Mouse (Mus musculus) neural tube, embryonic 11.5 days (tissue): ENCODE data around the gene Gm44. TPM values are rescaled to one million over a fixed set of nuclear protein-coding genes. Genes with fewer than 3 reads are reported as not detected.
"Not testable (repeated sequence)": the region's sequence is repeated elsewhere in the genome, so short reads cannot be mapped to it uniquely, and the experiment has no call there.

Experiments used
- ATAC-seq: fragments of 200-750 bp; cut with Nextera tagmentation; 2 replicates; pipeline ENCODE4 v1.8.0; 2017; ENCODE audit warnings: moderate number of reproducible peaks, mild to moderate bottlenecking, moderate TSS enrichment, moderate library complexity; ENCODE audit not compliant: insufficient read depth, low FRiP score, low TSS enrichment
- DNase-seq: peaks from one replicate; pipeline ENCODE4 v3.0.0-alpha.2; 2015; ENCODE audit warnings: low spot score
- H3K27ac ChIP-seq: fragments of 300-500 bp; sonication (generic); 2 replicates; pipeline ENCODE4 v1.5.1; 2014; ENCODE audit warnings: low read depth, mild to moderate bottlenecking, low read length
- H3K27me3 ChIP-seq: fragments of 300-500 bp; sonication (generic); 2 replicates; pipeline ENCODE4 v1.6.1; 2014; ENCODE audit warnings: mild to moderate bottlenecking, low read length, mixed read lengths; ENCODE audit not compliant: control insufficient read depth, insufficient read depth
- H3K36me3 ChIP-seq: fragments of 300-500 bp; sonication (generic); 2 replicates; pipeline ENCODE4 v1.6.1; 2014; ENCODE audit warnings: mild to moderate bottlenecking, low read length, moderate library complexity, mixed read lengths; ENCODE audit not compliant: control insufficient read depth, insufficient read depth
- H3K4me1 ChIP-seq: fragments of 300-500 bp; sonication (generic); 2 replicates; pipeline ENCODE4 v1.6.1; 2014; ENCODE audit warnings: low read length, mixed read lengths; ENCODE audit not compliant: control insufficient read depth, insufficient read depth
- H3K4me2 ChIP-seq: fragments of 300-500 bp; sonication (generic); 2 replicates; pipeline ENCODE4 v1.6.1; 2014; ENCODE audit warnings: low read depth, mild to moderate bottlenecking, moderate library complexity
- H3K4me3 ChIP-seq: fragments of 300-500 bp; sonication (generic); 2 replicates; pipeline ENCODE4 v1.5.1; 2014; ENCODE audit warnings: low read depth, low read length
- H3K9ac ChIP-seq: fragments of 300-500 bp; sonication (generic); 2 replicates; pipeline ENCODE4 v1.6.1; 2014; ENCODE audit warnings: mild to moderate bottlenecking, low read length
- H3K9me3 ChIP-seq: fragments of 300-500 bp; sonication (generic); 2 replicates; pipeline ENCODE4 v1.6.1; 2016; ENCODE audit warnings: low read length; ENCODE audit not compliant: control insufficient read depth
- WGBS: fragments of 180-500 bp; shearing (Covaris S2); extraction: QIAGEN DNeasy Blood & Tissue Kit; methylation state at CpG from one replicate; pipeline ENCODE4 v1.1.7; 2014; 5-methylcytosine and 5-hydroxymethylcytosine counted together
- polyA plus RNA-seq: library from polyadenylated mRNA; unstranded; fragments of >200 nt; fragmentation: Nextera tagmentation; extraction: Ambion mirVana; gene quantifications from 2 replicates; pipeline ENCODE4 v1.2.1, GENCODE M21; 2014

Gm44 gene
- not detected in 2 replicates for polyA plus RNA-seq

DNA sequence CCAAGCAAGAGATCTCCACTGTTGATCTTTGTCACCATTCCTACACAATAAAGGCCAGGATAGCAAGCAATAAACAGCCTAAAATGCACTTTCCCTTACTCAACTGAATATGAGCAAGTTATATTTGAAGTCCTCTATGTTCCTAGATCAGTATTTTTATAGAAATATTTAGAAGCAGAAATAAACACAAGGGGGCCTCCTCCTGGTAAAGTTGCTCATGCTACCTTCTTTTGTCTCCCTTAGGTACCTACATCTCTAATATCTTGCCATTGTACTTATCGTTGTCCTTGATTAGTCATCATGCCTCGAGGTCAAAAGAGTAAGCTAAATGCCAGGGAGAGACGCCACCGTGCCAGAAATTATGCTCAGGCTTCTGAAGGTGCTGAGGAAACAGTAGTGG lies at the start of gene Gm44:
Gene Gm44, plus strand, starts transcription at position 301 of the 400 bp plus-strand sequence.
- Histone ChIP-seq H3K9me3 (no peaks in the 10 kb centered on the region), H3K4me3 (no peak within 1 kb of the TSS), H3K36me3 (no peaks in the 10 kb centered on the region), H3K27ac (no peak within 1 kb of the TSS), H3K4me1 (no peaks in the 10 kb centered on the region), H3K27me3 (no peaks in the 10 kb centered on the region), H3K4me2 (no peak within 1 kb of the TSS), H3K9ac (no peak within 1 kb of the TSS)
- ATAC-seq (no peak), DNase-seq (no peak)
- WGBS, result 83% methylated on average over 4 of the region's 4 CpGs

GRCm38 (mm10) chrX:90927989-90928388 lies 36.0 kb downstream of the Gm44 start:
- no peak overlapping the region for H3K4me3 ChIP-seq
- no peaks in the 10 kb centered on the region for H3K27me3 ChIP-seq
- ATAC-seq (no peak), DNase-seq (no peak)
- H3K4me2 ChIP-seq, result no peak overlapping the region
- no peaks in the 10 kb centered on the region for H3K4me1 ChIP-seq
- H3K9ac ChIP-seq, result no peak overlapping the region
- no peak overlapping the region for H3K27ac ChIP-seq
- H3K9me3 ChIP-seq, result no peaks in the 10 kb centered on the region
- no peaks in the 10 kb centered on the region for H3K36me3 ChIP-seq
- 58% methylated on average over 1 of the region's 1 CpGs for WGBS

DNA sequence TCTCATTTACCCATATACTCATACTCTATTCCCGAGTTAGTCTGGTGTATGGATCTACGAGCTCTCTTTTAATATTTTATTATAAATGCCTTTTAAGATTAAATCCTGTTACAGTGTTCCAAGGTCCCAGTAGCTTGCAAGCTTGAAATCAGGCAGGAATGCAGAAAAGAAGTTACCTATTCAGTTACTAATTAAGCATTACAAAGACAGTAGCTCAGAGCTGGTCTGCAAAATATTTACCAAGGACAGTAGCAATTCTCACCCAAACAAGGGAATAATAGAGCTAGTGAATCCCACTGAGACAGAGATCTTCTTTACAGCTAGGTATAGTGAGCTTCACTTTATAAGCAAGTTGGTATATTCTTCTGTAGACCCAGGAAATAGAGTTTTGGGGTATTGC lies 46.3 kb downstream of the Gm44 start:
- not testable (repeated sequence) for H3K27ac ChIP-seq, H3K4me1 ChIP-seq, DNase-seq, H3K9ac ChIP-seq, H3K4me2 ChIP-seq, H3K4me3 ChIP-seq, ATAC-seq, H3K36me3 ChIP-seq, H3K9me3 ChIP-seq, H3K27me3 ChIP-seq
- 80% methylated on average over 2 of the region's 2 CpGs for WGBS
